Mouse (Mus musculus) ES-Bruce4 (cell line): ENCODE data around the gene Polr2g. TPM values are rescaled to one million over a fixed set of nuclear protein-coding genes. Genes with fewer than 3 reads are reported as not detected.
A peak's percentile ranks its signal among the peaks of the same experiment; 100 is the strongest.
"Not testable (repeated sequence)": the region's sequence is repeated elsewhere in the genome, so short reads cannot be mapped to it uniquely, and the experiment has no call there.

ENCODE experiments used
- H3K27ac ChIP-seq: 2 replicates; pipeline ENCODE4 v1.5.1; 2012; ENCODE audit warnings: low read length, inconsistent platforms; ENCODE audit not compliant: insufficient read depth
- H3K27me3 ChIP-seq: 2 replicates; pipeline ENCODE4 v1.6.1; 2012; ENCODE audit warnings: mild to moderate bottlenecking, low read length, inconsistent platforms; ENCODE audit not compliant: control insufficient read depth, poor library complexity, insufficient read depth, severe bottlenecking
- H3K36me3 ChIP-seq: 2 replicates; pipeline ENCODE4 v1.6.1; 2012; ENCODE audit warnings: inconsistent platforms, mild to moderate bottlenecking, low read length, moderate library complexity; ENCODE audit not compliant: control insufficient read depth, poor library complexity, insufficient read depth, severe bottlenecking
- H3K4me1 ChIP-seq: one replicate; pipeline ENCODE4 v1.8.1; 2011; ENCODE audit warnings: low read length; ENCODE audit not compliant: control insufficient read depth, insufficient read depth
- H3K4me3 ChIP-seq: 2 replicates; pipeline ENCODE4 v1.5.1; 2011; ENCODE audit warnings: low read depth, mild to moderate bottlenecking, low read length
- H3K9ac ChIP-seq: 2 replicates; pipeline ENCODE4 v1.6.1; 2012; ENCODE audit warnings: low read depth, mild to moderate bottlenecking, inconsistent platforms; ENCODE audit not compliant: poor library complexity, severe bottlenecking
- H3K9me3 ChIP-seq: replicated peaks from 2 replicates; pipeline ENCODE4 v1.6.1; 2012; ENCODE audit warnings: mild to moderate bottlenecking, low read length, inconsistent platforms; ENCODE audit not compliant: control insufficient read depth, poor library complexity, insufficient read depth, severe bottlenecking
- CTCF ChIP-seq: IDR thresholded peaks from one replicate; pipeline ENCODE4 v1.8.1; 2011; ENCODE audit warnings: low read depth, low read length
- EP300 ChIP-seq: IDR thresholded peaks from 2 replicates; pipeline ENCODE4 v1.6.1; 2011; ENCODE audit warnings: low read depth, low read length; ENCODE audit not compliant: insufficient read depth
- POLR2A ChIP-seq: IDR thresholded peaks from one replicate; pipeline ENCODE4 v1.8.1; 2011; ENCODE audit warnings: low read length; ENCODE audit not compliant: insufficient read depth
- polyA plus RNA-seq: library from polyadenylated mRNA; stranded (reverse); fragments of >200 nt; gene quantifications from 2 replicates; pipeline ENCODE4 v1.2.4, GENCODE M21; 2011; ENCODE audit warnings: low read depth; ENCODE audit not compliant: missing spikeins, insufficient read depth, insufficient read length

The Polr2g gene
- polyA plus RNA-seq, 1 experiment = 103 TPM

- Histone ChIP-seq H3K9me3 (no peaks in the 10 kb centered on the region), H3K36me3 (peaks cover 9% of the 10 kb centered on the region; the same call in 1 of the 2 replicates), H3K4me3 (peak within 1 kb of the TSS; percentile 82), H3K27me3 (no peaks in the 10 kb centered on the region), H3K27ac (peak within 1 kb of the TSS; percentile 96), H3K4me1 (no peaks in the 10 kb centered on the region), H3K9ac (peak within 1 kb of the TSS; percentile 86)
- TF ChIP-seq CTCF (no peak), EP300 (peak; percentile 40; the same call in 1 of the 2 replicates), POLR2A (peak; percentile 36)
These were observed 40.9 kb upstream of the Polr2g start, which contains the start of gene Gng3 for GRCm38 (mm10) chr19:8839103-8839907. TSS of gene Gng3 (minus strand) at chr19:8839194.

- no peaks in the 10 kb centered on the region for H3K9me3 ChIP-seq
- peak overlapping the region; percentile 86 for H3K9ac ChIP-seq
- H3K4me1 ChIP-seq = no peaks in the 10 kb centered on the region
- H3K27ac ChIP-seq = peak overlapping the region; percentile 96
- no peaks in the 10 kb centered on the region for H3K27me3 ChIP-seq
- TF ChIP-seq CTCF = no peak
- TF ChIP-seq EP300 = no peak
- TF ChIP-seq POLR2A = no peak
- peak overlapping the region; percentile 82 for H3K4me3 ChIP-seq
- peaks cover 20% of the 10 kb centered on the region for H3K36me3 ChIP-seq
These were observed 39.8 kb upstream of the Polr2g start for GRCm38 (mm10) chr19:8838041-8838730.

DNA sequence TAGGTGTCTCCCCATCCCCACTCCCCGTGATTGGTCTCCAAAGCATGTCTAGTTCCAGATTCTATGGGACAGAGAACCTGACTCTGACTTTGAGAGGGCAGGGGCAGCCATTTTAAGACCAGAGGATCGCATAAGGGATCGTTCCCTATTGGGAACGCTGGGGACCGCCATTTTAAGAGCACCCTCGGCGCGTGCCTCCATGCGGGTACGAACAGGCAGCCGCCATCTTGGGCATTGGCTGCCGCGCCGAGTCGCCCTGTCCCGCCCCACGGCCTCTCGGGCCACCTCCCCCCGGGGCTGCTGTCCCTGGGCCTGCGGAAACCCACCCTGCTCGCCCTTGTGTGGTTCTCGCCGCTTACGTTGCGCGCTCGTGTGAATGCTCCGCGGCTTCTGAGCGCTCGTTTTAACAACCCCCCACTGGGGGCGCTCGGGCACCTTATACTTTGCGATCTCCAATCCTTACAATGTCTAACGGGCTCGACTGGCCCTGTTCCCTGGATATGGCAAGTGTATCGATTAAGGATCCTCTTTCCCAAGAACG, 38.9 kb upstream of the Polr2g start, which contains the start of gene Bscl2:
Gene Bscl2, plus strand, starts transcription at position 217 of the 541 bp plus-strand sequence.
- Histone ChIP-seq H3K9me3 (no peaks in the 10 kb centered on the region), H3K27me3 (no peaks in the 10 kb centered on the region), H3K4me1 (no peaks in the 10 kb centered on the region), H3K27ac (peak within 1 kb of the TSS; percentile 96), H3K4me3 (peak within 1 kb of the TSS; percentile 82), H3K9ac (peak within 1 kb of the TSS; percentile 86), H3K36me3 (peaks cover 22% of the 10 kb centered on the region)
- peak; percentile 29 for TF ChIP-seq CTCF
- TF ChIP-seq EP300 = peak; percentile 28; the same call in 1 of the 2 replicates
- TF ChIP-seq POLR2A = no peak

GRCm38 (mm10) chr19:8836327-8836726, 38.0 kb upstream of the Polr2g start:
- not testable (repeated sequence) for H3K27me3 ChIP-seq, H3K4me1 ChIP-seq, H3K9me3 ChIP-seq, H3K4me3 ChIP-seq
- Histone ChIP-seq H3K36me3 (peaks cover 32% of the 10 kb centered on the region), H3K27ac (peak overlapping the region; percentile 96), H3K9ac (peak overlapping the region; percentile 86; the same call in 1 of the 2 replicates)

GRCm38 (mm10) chr19:8832971-8833370, 34.6 kb upstream of the Polr2g start:
- no peak overlapping the region for H3K9ac ChIP-seq
- H3K36me3 ChIP-seq = peaks cover 63% of the 10 kb centered on the region
- no peaks in the 10 kb centered on the region for H3K9me3 ChIP-seq
- no peak overlapping the region for H3K4me3 ChIP-seq
- no peak for TF ChIP-seq EP300
- no peak for TF ChIP-seq CTCF
- TF ChIP-seq POLR2A = no peak
- no peaks in the 10 kb centered on the region for H3K27me3 ChIP-seq
- no peaks in the 10 kb centered on the region for H3K4me1 ChIP-seq
- no peak overlapping the region for H3K27ac ChIP-seq

DNA sequence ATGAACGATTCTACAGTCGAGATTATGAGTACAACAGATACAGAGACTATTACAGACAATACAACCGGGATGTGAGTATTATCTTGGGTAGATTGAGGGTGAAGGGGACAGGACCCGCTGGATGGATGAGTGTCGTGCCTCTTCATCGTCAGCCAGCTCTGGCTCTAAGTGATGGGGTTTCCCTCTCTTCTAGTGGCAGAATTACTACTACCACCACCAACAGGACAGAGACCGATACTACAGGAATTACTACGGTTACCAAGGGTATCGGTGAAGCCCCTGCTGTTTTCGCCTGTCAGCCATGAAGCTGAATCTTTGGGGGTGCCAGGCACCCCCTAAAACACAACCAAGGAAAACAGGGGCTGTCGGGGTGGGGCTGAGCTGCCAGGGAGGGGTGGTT, 32.9 kb upstream of the Polr2g start:
- Histone ChIP-seq H3K9me3 (no peaks in the 10 kb centered on the region), H3K4me1 (no peaks in the 10 kb centered on the region), H3K9ac (no peak overlapping the region), H3K4me3 (no peak overlapping the region), H3K27me3 (no peaks in the 10 kb centered on the region), H3K36me3 (peaks cover 79% of the 10 kb centered on the region), H3K27ac (no peak overlapping the region)
- TF ChIP-seq POLR2A = no peak
- TF ChIP-seq CTCF = no peak
- no peak for TF ChIP-seq EP300
